Mouse (Mus musculus) G1E (cell line): ENCODE measurements around the gene Galntl6.

Experiments
- CTCF ChIP-seq: IDR thresholded peaks from 2 replicates; pipeline ENCODE4 v1.5.1; 2012; ENCODE audit warnings: low read depth, low read length, inconsistent platforms, mixed read lengths
- GATA1 ChIP-seq: IDR thresholded peaks from 2 replicates; pipeline ENCODE4 v1.6.1; 2012; ENCODE audit warnings: borderline replicate concordance, low read length, inconsistent platforms, mixed read lengths
- GATA2 ChIP-seq: IDR thresholded peaks from 2 replicates; pipeline ENCODE4 v1.6.1; 2012; ENCODE audit warnings: low read depth, low read length, inconsistent platforms, borderline replicate concordance
- POLR2AphosphoS5 ChIP-seq: IDR thresholded peaks from 2 replicates; pipeline ENCODE4 v1.6.1; 2012; ENCODE audit warnings: low read depth, low read length, inconsistent platforms; ENCODE audit not compliant: insufficient replicate concordance
- TAL1 ChIP-seq: conservative IDR thresholded peaks from 2 replicates; pipeline ENCODE4 v1.6.1; 2012; ENCODE audit warnings: low read depth, low read length, inconsistent platforms, mixed read lengths

- TF ChIP-seq CTCF (0 out of 2 replicates have a peak, but pooled peaks have one; percentile 22), GATA1 (no peak), TAL1 (no peak), POLR2AphosphoS5 (no peak), GATA2 (no peak)
These were observed 1112.1 kb downstream of the Galntl6 start for GRCm38 (mm10) chr8:57800327-57800726.
